Mouse (Mus musculus): ENCODE results near the gene Cys1. TPM values are rescaled to one million over a fixed set of nuclear protein-coding genes. Genes with fewer than 3 reads are reported as not detected.
A peak's percentile ranks its signal among the peaks of the same experiment; 100 is the strongest.

Cys1 gene
- polyA plus RNA-seq, 1 experiment from 2014 or later: 0.34 TPM

DNA sequence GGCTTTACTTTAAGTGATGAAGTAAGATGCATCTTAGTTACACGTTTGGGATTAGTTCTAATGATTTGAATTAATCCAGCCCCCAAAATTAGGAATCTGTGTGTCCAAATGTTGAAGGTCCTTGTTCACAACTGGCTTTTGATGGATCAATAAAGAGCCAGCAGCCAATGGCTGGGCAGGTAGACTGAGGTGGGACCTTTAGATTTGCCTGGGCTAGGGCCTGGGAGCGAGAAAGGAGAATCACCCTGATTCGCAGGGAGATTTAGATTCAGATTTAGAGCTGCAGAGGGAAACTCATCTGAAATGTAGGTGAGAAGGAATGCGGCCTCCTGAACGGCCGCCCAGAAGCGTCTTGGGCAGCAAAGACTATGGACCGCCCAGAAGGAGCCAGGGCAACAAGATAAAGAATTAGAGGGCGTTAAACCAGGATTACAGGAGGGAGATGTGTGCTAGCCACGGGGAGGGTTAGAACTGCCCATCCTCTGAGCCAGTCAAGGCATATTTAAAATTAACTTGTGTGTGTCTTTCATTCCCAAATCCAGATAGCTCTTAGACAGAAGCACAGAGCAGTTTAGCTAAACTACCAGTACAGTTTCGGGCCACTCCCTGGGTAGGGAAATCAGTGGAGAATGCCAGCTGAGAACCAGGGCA, 5.2 kb upstream of the Cys1 start:
- WGBS: 61% methylated on average over 11 of the region's 11 CpGs
- DNase-seq (ENCODE audit: low spot score): no peak
- H3K4me1 ChIP-seq: peaks cover 7% of the 10 kb centered on the region

DNA sequence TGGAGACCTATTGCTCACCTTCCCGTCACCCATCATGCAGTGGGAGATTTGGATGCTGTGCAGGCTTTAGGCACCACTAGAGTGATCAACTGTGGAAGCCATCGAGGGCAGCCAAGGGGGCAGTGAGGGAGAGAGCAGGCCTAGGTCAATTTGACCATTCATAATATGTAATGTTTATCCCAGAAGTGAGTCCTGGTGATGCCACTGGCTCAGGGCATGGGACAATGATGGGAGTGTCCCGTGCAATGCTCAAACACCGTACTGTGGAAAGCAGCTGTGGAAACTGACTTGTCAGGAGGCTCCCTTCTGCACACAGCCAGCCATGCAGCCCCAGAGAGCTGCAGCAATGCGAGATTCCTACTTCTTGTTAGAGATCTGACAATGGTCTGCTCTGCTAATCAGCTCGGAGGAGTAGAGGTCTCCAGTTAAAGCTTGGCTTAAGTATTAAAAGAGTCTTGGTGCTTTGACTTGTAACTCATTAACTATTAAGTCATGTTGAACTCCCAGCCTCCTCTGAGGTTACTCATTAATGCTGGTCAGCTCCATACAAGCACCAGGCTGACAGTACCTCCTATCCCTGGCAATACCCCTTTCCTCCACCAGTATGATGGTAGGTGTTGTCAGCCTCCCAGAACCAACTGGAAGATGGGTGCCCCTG, 4.6 kb upstream of the Cys1 start:
- DNase-seq (ENCODE audit: low spot score): no peak
- H3K4me3 ChIP-seq: no peak overlapping the region
- H3K36me3 ChIP-seq: no peaks in the 10 kb centered on the region
- H3K27me3 ChIP-seq (ENCODE audit: insufficient read depth, poor library complexity, severe bottlenecking): peaks cover 40% of the 10 kb centered on the region
- peaks cover 14% of the 10 kb centered on the region for H3K4me1 ChIP-seq
- H3K27ac ChIP-seq: no peak overlapping the region
- 67% methylated on average over 6 of the region's 6 CpGs for WGBS
- no peaks in the 10 kb centered on the region for H3K9me3 ChIP-seq

More for the DNA sequence above, 5.2 kb upstream of the Cys1 start:
- H3K27me3 ChIP-seq (ENCODE audit: insufficient read depth, poor library complexity, severe bottlenecking): peaks cover 33% of the 10 kb centered on the region
- H3K36me3 ChIP-seq: no peaks in the 10 kb centered on the region
- no peak overlapping the region for H3K27ac ChIP-seq
- no peaks in the 10 kb centered on the region for H3K9me3 ChIP-seq
- no peak overlapping the region for H3K4me3 ChIP-seq

DNA sequence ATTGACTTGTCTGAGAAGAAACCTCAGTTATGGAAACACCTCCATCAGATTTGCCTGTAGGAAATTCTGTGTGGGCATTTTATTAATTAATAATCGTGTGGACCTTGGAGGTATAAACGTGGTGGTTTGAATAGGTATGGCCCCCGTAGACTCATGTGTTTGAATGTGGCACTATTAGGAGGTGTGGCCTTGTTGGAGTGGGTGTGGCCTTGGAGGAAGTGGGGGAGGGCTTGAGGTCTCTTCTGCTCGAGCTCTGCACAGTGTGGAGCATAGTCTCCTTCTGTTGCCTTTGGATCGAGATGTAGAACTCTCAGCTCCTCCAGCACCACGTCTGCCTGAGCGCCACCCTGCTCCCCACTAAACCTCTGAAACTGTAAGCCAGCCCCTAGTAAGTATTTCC, 1.8 kb upstream of the Cys1 start:
- Histone ChIP-seq H3K27ac (no peak overlapping the region), H3K4me3 (no peak overlapping the region), H3K36me3 (no peaks in the 10 kb centered on the region), H3K9me3 (no peaks in the 10 kb centered on the region), H3K4me1 (peaks cover 23% of the 10 kb centered on the region), H3K27me3 (ENCODE audit: insufficient read depth, poor library complexity, severe bottlenecking) (peaks cover 66% of the 10 kb centered on the region)
- 63% methylated on average over 7 of the region's 7 CpGs for WGBS
- no peak for DNase-seq (ENCODE audit: low spot score)

DNA sequence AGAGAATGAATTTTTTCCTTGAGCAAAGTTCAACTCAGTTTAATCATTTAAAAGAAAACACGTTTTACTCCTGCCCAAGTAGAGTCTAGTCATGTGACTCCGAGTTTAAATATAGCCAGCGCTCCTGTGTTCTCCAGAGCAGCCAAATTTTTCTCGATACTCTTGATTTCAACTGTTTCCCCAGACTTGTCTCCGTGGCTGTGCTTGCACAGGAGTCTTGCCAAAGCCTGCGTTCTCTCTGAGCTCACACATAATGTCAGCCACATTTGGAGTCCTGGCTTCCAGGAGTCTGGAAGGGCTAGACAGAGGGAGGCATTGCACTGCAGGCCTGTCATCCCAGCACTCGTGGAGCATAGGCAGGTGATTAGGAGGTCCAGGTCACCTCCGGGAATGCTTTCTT, 950 bp upstream of the Cys1 start:
- WGBS: 52% methylated on average over 8 of the region's 8 CpGs
- no peak overlapping the region for H3K27ac ChIP-seq
- H3K36me3 ChIP-seq: no peaks in the 10 kb centered on the region
- peaks cover 23% of the 10 kb centered on the region for H3K4me1 ChIP-seq
- no peaks in the 10 kb centered on the region for H3K9me3 ChIP-seq
- no peak for DNase-seq (ENCODE audit: low spot score)
- peaks cover 66% of the 10 kb centered on the region for H3K27me3 ChIP-seq (ENCODE audit: insufficient read depth, poor library complexity, severe bottlenecking)
- H3K4me3 ChIP-seq: no peak overlapping the region

DNA sequence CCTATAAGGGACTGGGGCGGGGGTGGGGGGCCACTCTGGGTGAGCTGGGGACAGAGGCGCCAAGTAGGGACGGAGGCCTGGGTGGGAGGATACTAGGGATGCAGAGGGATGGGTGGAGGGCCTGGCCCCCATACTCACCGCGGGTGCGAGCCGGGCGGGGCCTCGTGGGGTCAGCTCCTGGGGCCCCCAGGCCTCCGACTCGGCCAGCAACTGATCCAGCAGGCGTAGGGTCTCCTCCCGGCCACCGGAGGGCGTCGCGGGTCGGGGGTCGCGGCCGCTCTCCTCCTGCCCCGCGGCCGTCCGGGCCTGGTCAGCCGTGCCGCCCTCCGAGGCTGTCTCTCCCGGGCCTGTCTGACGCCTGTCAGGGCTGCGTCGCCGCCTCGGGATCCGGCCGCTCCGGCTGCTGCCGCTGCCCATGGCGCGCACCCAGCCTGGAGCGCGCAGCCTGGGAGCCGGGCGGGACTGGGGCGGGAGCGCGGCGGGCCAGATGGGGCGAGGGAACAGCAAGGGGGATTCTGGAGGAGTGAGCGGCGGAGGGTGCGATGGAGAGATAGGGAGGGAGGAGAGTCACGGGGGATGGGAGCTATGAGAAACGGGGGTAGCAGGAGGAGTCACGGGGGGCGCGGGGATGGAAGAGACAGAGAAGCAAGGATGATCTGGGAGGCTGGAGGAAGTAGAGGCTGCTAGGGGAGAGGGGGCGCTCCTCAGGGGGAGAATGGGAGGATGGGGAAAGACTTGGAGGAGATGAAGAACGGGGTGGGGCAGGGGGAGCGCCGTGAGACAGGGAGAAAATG, 924 bp downstream of the Cys1 start:
- Histone ChIP-seq H3K36me3 (no peaks in the 10 kb centered on the region), H3K27me3 (ENCODE audit: insufficient read depth, poor library complexity, severe bottlenecking) (peaks cover 66% of the 10 kb centered on the region), H3K4me3 (peak overlapping the region; percentile 64), H3K27ac (peak overlapping the region; percentile 69), H3K9me3 (no peaks in the 10 kb centered on the region), H3K4me1 (peaks cover 23% of the 10 kb centered on the region)
- 2% methylated on average over 59 of the region's 61 CpGs for WGBS
- no peak for DNase-seq (ENCODE audit: low spot score)

DNA sequence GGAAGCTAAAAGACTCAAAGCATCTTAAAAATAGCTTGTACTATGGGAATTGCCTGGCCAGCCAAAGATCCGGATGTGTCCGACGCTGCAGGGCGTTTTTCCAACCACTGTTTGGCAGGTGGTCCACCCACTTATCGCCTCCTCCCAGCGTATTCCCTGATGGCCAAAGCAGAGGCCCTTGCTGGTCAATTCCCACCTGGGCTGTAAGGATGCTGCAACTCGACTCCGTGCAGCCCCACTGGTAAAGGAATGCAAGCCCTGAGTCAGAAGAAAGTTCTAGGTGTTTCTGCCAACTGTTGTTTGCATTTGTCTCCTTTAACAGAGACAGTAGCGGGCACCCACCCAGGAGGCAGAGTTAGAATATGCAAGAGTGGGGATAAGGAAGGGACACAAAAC, 1.5 kb downstream of the Cys1 start:
- H3K4me3 ChIP-seq: peak overlapping the region; percentile 64
- peaks cover 23% of the 10 kb centered on the region for H3K4me1 ChIP-seq
- DNase-seq (ENCODE audit: low spot score): no peak
- H3K27me3 ChIP-seq (ENCODE audit: insufficient read depth, poor library complexity, severe bottlenecking): peaks cover 63% of the 10 kb centered on the region
- peak overlapping the region; percentile 69; the same call in 1 of the 2 replicates for H3K27ac ChIP-seq
- WGBS: 16% methylated on average over 9 of the region's 9 CpGs
- no peaks in the 10 kb centered on the region for H3K9me3 ChIP-seq
- H3K36me3 ChIP-seq: no peaks in the 10 kb centered on the region

DNA sequence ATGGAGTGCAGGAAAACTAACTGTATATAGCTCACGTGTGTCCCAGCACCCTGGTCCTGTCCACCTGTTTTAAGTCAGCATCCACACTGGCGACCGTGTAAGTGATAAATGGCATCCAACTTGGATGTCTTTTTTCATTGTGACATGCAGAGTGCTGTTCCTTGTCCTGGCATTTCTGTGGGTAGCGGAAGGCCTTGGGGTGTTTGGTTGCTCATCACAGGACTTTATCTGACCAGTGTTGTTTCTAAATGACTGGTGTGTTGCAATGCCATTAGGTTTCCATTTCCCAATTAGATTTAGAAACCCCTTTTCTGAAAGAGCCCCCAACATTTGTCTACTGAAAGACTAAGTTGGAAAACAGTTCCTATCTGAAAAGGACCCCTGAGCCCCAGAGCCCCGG, 19.5 kb downstream of the Cys1 start:
- no peak overlapping the region for H3K27ac ChIP-seq
- no peaks in the 10 kb centered on the region for H3K27me3 ChIP-seq (ENCODE audit: insufficient read depth, poor library complexity, severe bottlenecking)
- H3K4me3 ChIP-seq: no peak overlapping the region
- H3K4me1 ChIP-seq: peaks cover 8% of the 10 kb centered on the region; the same call in 1 of the 2 replicates
- H3K9me3 ChIP-seq: no peaks in the 10 kb centered on the region
- 84% methylated on average over 5 of the region's 5 CpGs for WGBS
- no peak for DNase-seq (ENCODE audit: low spot score)
- H3K36me3 ChIP-seq: peaks cover 45% of the 10 kb centered on the region

DNA sequence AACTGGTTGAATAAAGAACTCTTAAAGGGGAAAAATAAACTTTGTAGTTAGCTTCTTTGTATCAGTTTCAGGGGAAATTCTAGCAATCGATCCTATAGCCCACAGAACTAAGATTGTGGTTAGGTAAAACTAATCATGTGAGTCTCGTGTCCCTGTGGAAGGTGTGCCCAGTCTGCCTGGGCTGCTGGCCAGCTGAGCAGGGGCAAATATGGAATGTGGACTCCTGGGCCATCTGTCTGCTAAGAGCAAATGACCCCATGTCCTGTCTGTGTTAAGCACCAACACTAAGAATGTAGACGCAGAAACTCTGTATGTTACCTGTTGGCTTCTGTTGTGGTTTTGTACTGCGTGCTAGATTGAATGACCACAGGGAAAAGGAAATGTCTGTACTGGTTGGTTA, 20.5 kb downstream of the Cys1 start:
- no peaks in the 10 kb centered on the region for H3K27me3 ChIP-seq (ENCODE audit: insufficient read depth, poor library complexity, severe bottlenecking)
- DNase-seq (ENCODE audit: low spot score): no peak
- no peaks in the 10 kb centered on the region for H3K9me3 ChIP-seq
- no peak overlapping the region for H3K4me3 ChIP-seq
- no peak overlapping the region for H3K27ac ChIP-seq
- peaks cover 15% of the 10 kb centered on the region; the same call in 1 of the 2 replicates for H3K4me1 ChIP-seq
- 90% methylated on average over 4 of the region's 4 CpGs for WGBS
- H3K36me3 ChIP-seq: peaks cover 56% of the 10 kb centered on the region

DNA sequence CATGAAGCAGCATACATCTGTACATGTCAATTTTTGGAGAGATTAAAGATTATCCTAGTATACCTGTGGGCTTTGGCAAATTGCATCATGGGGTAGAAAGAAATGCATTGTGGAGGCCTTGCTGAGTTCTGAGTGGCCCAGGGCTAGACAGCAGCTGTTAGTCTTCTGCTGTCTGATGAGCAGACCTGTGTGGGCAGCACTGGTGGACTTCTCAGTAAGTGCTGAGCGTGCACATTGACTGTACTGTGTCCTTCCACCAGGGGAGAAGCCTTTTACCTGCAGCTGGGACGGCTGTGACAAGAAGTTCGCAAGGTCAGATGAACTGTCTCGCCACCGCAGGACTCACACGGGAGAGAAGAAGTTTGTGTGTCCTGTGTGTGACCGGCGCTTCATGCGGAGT, 21.7 kb downstream of the Cys1 start:
- Histone ChIP-seq H3K27ac (no peak overlapping the region), H3K36me3 (peaks cover 67% of the 10 kb centered on the region), H3K4me1 (peaks cover 16% of the 10 kb centered on the region; the same call in 1 of the 2 replicates), H3K9me3 (no peaks in the 10 kb centered on the region), H3K27me3 (ENCODE audit: insufficient read depth, poor library complexity, severe bottlenecking) (no peaks in the 10 kb centered on the region), H3K4me3 (no peak overlapping the region)
- DNase-seq (ENCODE audit: low spot score): no peak
- 92% methylated on average over 9 of the region's 9 CpGs for WGBS

DNA sequence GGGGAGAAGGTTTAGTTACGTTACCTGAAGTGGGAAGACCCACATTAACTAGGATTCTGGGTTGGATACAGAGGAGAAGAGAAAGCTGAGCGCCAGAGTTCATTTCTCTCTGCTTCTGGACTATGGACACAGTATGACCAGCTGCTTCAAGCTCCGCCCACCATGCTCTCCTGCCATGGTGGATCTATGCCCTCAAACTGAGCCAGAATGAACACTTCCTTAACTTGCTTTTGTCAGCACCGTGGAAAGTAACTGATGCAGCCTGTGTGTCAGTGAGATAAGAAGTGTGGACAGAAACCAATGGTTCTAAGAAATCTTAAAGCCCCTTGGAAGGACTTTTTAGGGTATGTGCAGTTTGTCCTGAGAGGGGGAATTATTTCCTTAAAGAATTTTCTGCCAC, 22.6 kb downstream of the Cys1 start:
- no peak for DNase-seq (ENCODE audit: low spot score)
- H3K36me3 ChIP-seq: peaks cover 77% of the 10 kb centered on the region

DNA sequence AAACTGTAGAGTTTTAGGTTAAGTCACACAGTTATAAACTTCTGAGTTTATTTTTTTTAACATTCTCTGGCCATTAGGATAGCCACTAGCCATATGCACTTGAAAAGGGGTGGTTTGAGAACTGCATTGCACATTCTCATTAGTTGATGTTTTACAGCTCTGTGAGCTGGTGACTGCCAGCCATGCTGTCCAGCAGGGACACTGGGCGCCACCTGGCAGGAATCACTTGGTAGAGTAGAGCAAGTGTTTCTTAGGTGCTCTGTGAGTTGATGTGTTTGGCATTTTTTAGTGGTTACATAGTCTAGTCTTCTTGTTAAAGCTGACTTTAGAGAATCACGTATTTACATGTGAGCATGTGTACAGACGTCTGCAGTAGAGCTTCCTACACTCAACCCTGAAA, 25.2 kb downstream of the Cys1 start:
- Histone ChIP-seq H3K9me3 (no peaks in the 10 kb centered on the region), H3K36me3 (peaks cover 77% of the 10 kb centered on the region), H3K27ac (no peak overlapping the region), H3K4me3 (no peak overlapping the region), H3K4me1 (peaks cover 35% of the 10 kb centered on the region), H3K27me3 (ENCODE audit: insufficient read depth, poor library complexity, severe bottlenecking) (no peaks in the 10 kb centered on the region)
- WGBS: 80% methylated on average over 3 of the region's 3 CpGs
- DNase-seq (ENCODE audit: low spot score): no peak

More for the DNA sequence above, 22.6 kb downstream of the Cys1 start:
- WGBS: 74% methylated on average over 4 of the region's 4 CpGs
- Histone ChIP-seq H3K4me3 (no peak overlapping the region), H3K27me3 (ENCODE audit: insufficient read depth, poor library complexity, severe bottlenecking) (no peaks in the 10 kb centered on the region), H3K27ac (no peak overlapping the region), H3K9me3 (no peaks in the 10 kb centered on the region), H3K4me1 (peaks cover 18% of the 10 kb centered on the region; the same call in 1 of the 2 replicates)

DNA sequence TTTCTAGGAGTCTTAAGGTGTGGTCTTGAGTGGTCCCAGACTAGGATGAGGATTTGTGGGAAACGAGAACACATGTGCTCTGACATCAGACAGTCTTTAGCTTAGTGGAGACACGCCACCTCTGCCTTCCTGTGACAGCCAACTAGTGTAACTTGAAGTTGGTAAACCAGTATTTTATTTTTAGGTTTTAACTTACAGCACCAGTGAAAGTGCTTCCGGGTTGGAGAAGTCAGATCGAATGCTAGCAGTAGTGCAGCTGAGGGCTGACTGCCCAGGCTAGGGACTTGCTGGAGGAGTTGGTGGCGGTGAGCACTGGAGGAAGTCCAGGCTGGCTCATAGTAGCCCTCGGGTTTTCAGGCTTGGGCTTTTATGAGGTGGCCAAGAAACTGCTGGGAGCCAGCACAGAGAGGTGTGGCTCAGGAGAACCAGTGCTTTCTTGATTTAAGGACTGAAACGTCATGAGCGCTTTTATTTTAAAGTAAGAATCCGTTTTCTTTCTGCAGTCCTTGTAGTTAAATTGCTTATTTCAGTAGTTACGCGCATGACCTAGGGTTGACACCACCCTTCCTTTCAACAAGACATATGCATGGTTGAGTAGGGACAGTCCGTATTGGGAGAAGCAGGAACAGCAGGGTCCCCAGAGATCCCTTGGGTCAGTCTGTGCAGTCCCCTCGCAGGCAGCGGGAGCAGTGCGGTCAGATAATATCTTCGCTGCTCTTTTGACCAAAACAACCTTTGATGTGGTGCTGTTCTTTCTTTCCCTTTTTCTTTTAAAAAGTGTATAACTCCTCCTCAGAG, 27.3 kb downstream of the Cys1 start:
- no peak overlapping the region for H3K27ac ChIP-seq
- H3K36me3 ChIP-seq: peaks cover 59% of the 10 kb centered on the region
- DNase-seq (ENCODE audit: low spot score): no peak
- H3K27me3 ChIP-seq (ENCODE audit: insufficient read depth, poor library complexity, severe bottlenecking): no peaks in the 10 kb centered on the region
- WGBS: 87% methylated on average over 16 of the region's 16 CpGs
- no peaks in the 10 kb centered on the region for H3K9me3 ChIP-seq
- H3K4me1 ChIP-seq: peaks cover 45% of the 10 kb centered on the region
- no peak overlapping the region for H3K4me3 ChIP-seq

All from heart, embryonic 10.5 days (tissue).